Mouse (Mus musculus) urinary bladder, postnatal 36 days (tissue): ENCODE data around the gene Slc26a8.
A peak's percentile ranks its signal among the peaks of the same experiment; 100 is the strongest.
"Not testable (repeated sequence)": the region's sequence is repeated elsewhere in the genome, so short reads cannot be mapped to it uniquely, and the experiment has no call there.

ENCODE experiments used
- DNase-seq, 2 experiments: peaks; one replicate each; pipeline ENCODE4 v3.0.0; 2022; ENCODE audit warnings: low spot score in 2 of 2, mixed read lengths in 1 of 2

Gene Slc26a8

GRCm38 (mm10) chr17:28689586-28690283 is at the start of gene Slc26a8:
Gene Slc26a8 (minus strand): TSS chr17:28690233.
- DNase-seq, result peak in 1 of 2 experiments; percentile 50

GRCm38 (mm10) chr17:28739244-28739643 is 49.2 kb upstream of the Slc26a8 start:
- DNase-seq, result no peak

GRCm38 (mm10) chr17:28737973-28738372 is 47.9 kb upstream of the Slc26a8 start:
- no peak for DNase-seq

- no peak for DNase-seq
These were observed 46.5 kb upstream of the Slc26a8 start for GRCm38 (mm10) chr17:28736486-28736885.

GRCm38 (mm10) chr17:28735317-28736105 is 45.5 kb upstream of the Slc26a8 start:
- no peak for DNase-seq

- not testable (repeated sequence) for DNase-seq
These were observed 37.5 kb upstream of the Slc26a8 start for GRCm38 (mm10) chr17:28727511-28727910.

- DNase-seq, result no peak
These were observed 35.8 kb upstream of the Slc26a8 start, which contains the start of gene AC170998.1 for GRCm38 (mm10) chr17:28725783-28726182. Gene AC170998.1 (plus strand): TSS chr17:28726083.

- no peak for DNase-seq
These were observed 27.5 kb upstream of the Slc26a8 start for GRCm38 (mm10) chr17:28717535-28717934.

GRCm38 (mm10) chr17:28715832-28716548 is 26.0 kb upstream of the Slc26a8 start:
- no peak for DNase-seq

GRCm38 (mm10) chr17:28714006-28714405 is 24.0 kb upstream of the Slc26a8 start:
- DNase-seq, result no peak

- DNase-seq, result no peak
These were observed 22.3 kb upstream of the Slc26a8 start for GRCm38 (mm10) chr17:28712305-28712704.

- DNase-seq, result no peak
These were observed 21.2 kb upstream of the Slc26a8 start for GRCm38 (mm10) chr17:28711237-28711636.

- DNase-seq, result no peak
These were observed 20.3 kb upstream of the Slc26a8 start for GRCm38 (mm10) chr17:28710291-28710688.

GRCm38 (mm10) chr17:28709552-28710290 is 19.7 kb upstream of the Slc26a8 start:
- DNase-seq, result no peak

GRCm38 (mm10) chr17:28708989-28709388 is 19.0 kb upstream of the Slc26a8 start:
- no peak for DNase-seq

- DNase-seq, result no peak
These were observed 17.8 kb upstream of the Slc26a8 start for GRCm38 (mm10) chr17:28707816-28708215.

GRCm38 (mm10) chr17:28707136-28707627 is 17.1 kb upstream of the Slc26a8 start:
- DNase-seq, result no peak

- no peak for DNase-seq
These were observed 16.7 kb upstream of the Slc26a8 start for GRCm38 (mm10) chr17:28706697-28707096.

GRCm38 (mm10) chr17:28702646-28703045 is 12.6 kb upstream of the Slc26a8 start:
- DNase-seq, result no peak

GRCm38 (mm10) chr17:28701737-28702136 is 11.7 kb upstream of the Slc26a8 start:
- DNase-seq, result no peak

GRCm38 (mm10) chr17:28701171-28701570 is 11.1 kb upstream of the Slc26a8 start:
- no peak for DNase-seq
